Mouse (Mus musculus): ENCODE data around the gene Cd151. TPM values are rescaled to one million over a fixed set of nuclear protein-coding genes. Genes with fewer than 3 reads are reported as not detected.

Cd151 gene
- total RNA-seq, 2 experiments from 2014 or later: 184 to 198 TPM

DNA sequence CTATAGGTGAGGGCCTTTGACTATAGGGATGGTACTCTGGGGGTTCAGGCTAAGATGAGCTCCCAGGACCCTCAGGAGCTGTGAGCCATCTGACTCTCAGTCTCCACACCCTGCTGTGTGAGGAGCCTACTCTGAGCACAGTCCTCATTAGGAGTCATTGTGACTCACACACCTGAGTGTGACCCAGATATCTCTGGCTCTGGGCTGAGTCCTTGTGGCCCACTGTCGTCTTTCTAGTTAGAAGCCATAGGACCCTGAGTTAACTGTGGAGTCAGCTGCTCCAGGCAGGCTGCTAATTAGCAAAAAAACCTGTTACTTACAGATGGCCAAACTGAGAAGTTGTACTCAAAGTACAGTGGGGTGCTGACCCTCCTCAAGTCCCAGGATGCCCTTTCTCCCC is 26.5 kb downstream of the Cd151 start:
- no peak for DNase-seq

DNA sequence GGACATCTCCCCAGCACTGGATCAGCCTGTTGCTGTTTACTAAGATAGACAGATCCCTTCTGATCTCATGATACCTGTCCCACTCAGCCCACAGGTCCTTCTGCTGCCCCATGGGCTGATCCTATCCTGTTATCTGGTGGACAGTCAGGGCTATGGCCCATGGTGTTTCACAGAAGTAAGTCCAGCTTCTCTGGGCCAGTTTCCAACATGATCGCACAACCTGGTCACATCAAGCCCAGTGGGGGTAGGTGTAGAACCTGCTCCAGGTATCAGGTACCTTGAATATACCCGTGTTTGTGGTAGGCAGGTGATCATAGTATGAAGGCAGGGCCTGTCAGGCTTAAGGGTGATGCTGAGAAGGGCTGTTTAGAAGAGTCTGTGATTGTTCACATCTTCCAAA is 28.2 kb downstream of the Cd151 start:
- no peak for DNase-seq

DNA sequence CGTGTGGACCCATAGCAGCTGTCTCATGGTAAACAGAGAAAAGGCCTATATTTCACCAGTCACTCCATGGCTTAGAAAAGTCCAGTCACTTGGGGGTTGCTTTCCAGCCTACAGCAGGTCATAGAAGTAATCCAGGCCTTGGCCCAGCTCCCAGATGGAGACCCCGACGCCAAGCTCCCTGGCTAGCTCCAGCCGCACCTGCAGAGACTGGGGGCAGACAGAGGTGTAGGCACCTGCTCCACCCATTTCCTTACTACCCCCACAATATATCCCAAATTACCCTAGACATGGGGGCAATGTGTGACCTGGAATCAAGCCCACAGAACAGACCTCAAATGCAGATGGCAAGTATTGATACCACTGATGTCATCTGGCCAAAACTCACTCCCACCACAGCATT is 28.7 kb downstream of the Cd151 start:
- no peak for DNase-seq

DNA sequence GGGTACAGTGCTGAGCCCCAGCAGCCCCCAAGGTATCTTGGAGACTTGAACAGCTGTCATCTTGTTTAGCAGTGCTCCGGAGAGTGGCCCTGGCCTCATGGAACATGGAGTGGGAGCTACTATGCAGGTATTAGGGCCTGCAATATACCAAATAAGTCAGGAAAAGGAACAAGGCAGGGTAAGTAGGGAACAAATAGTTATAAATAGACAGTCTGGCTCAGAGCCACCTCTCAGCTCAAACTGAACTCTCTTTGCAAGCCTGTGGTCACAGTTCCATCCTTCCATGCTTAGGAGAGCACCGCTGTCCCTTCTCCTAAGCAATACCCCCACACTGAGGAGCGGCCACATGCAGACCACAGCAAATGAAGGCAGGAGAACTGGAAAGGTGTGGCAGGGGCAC is 30.4 kb downstream of the Cd151 start:
- no peak for DNase-seq

DNA sequence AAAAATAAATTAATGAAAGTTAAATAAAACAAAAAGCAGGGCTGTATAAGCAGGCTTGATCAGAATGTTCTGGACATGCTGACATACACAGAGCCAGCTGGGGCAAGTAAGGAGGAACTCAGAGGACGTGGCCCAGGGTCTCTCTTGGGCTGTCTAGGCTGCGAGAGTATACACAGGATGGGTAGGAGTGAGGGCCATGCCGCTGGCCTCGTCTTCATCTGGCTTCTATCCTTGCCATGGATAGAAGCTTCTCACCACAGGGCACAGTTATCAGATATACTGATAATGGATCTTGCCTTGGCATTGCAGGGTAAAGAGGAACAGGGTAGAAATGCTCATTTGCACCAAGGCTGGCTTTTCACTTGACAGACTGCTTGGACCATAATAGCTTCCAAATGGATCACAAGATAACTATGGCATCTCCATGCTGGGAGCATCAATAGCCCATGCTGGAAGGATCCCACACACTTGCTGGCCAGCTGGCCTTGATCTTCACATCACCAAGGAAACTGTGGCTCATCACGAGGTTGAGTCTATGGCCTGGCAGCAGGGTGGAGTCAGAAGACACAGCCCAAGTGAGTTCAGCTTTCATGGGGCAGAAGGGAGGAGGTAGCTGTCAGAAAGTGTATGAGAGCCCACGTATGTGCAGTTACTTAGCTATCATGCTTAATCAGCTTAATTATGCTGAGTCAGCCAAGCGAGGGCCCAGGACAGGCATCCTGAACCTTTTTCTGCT is 34.8 kb downstream of the Cd151 start:
- DNase-seq: peak; percentile 51

DNA sequence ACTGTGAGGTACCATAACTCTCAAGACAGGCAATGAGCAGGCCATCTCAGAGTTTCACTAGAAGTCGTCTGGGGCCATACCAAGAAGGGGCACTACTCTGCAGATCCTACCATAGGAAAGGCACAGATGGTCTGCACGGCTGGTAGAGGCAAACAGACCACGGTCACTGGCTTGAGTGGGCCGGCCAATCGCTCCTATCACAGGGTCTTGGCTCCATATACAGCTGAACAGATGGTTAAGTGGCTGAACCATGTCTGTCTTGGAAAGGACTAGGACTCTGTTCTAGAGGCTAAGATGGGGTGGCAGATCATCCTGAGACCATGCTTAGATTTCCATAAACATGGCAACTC is 35.3 kb downstream of the Cd151 start:
- no peak for DNase-seq

DNA sequence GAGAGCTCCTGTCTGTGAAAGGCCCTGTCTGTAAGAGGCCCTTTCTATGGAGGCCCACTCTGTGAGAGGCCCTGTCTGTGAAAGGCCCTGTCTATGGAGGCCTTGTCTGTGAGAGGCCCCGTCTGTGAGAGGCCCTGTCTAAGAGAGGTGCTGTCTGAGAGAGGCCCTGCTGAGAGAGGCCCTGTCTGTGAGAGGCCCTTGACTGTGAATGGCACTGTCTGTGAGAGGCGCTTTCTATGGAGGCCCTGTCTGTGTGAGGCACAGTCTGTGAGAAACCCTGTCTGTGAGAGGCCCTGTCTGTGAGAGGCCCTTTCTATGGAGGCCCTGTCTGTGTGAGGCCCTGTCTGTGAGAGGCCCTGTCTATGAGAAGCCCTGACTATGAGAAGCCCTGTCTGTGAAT is 39.1 kb downstream of the Cd151 start:
- DNase-seq: no peak

DNA sequence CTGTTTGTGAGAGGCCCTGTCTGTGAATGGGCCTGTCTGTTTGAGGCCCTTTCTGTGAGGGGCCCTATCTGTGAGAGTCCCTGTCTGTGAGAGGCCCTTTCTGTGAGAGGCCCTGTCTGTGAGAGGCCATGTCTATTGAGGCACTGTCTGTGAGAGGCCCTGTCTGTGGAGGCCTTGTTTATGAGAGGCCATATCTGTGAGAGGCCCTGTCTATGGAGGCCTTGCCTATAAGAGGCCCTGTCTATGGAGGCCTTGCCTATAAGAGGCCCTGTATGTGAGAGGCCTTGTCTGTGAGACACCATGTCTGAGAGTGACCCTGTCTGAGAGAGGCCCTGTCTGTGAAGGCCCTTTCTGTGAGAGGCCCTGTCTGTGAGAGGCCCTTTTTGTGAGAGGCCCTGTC is 41.0 kb downstream of the Cd151 start:
- no peak for DNase-seq

DNA sequence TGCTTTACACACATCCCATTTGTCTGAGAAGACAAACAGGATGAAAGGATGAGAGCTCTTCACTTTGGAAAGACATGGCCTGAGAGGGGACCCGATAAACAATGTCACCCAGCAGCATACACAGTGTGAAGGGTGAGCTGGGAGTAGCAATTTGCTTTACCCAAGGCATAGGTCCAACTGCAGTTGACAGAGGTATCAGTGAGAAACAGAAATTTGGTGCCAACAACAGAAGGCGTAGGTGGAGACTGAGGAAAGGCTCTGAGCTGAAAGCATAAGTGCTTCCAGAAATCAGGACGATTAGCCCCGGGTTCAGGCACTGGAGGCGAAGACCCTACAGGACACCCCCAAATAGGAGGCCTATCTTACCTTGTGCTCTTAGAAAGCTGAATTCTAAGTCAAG is 43.0 kb downstream of the Cd151 start:
- DNase-seq: no peak

DNA sequence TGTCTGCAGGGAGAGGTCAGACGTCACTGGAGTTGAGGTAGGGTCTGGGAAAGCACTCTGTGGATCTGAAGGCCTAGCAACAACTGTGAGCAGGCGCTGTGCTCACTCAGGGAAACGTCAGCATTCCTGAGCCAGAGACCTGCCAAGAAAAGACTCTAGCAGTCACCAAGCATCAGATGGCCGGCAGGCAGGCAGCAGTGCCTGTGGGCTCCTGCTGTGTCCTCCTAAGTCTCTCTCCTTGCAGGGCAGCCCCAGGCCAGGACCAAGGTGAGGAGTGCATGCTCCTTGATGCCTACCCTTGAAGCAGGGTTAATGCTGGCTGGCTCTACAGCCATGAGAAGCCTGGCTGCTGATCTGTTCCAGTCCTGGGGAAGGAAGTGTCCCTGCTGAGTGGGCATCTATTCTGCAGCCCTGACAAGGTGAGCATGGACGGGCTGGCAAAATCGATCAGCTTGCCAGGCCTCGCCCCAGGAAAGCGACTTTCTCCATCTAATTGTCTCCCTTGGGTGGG is 43.5 kb downstream of the Cd151 start:
- no peak for DNase-seq

DNA sequence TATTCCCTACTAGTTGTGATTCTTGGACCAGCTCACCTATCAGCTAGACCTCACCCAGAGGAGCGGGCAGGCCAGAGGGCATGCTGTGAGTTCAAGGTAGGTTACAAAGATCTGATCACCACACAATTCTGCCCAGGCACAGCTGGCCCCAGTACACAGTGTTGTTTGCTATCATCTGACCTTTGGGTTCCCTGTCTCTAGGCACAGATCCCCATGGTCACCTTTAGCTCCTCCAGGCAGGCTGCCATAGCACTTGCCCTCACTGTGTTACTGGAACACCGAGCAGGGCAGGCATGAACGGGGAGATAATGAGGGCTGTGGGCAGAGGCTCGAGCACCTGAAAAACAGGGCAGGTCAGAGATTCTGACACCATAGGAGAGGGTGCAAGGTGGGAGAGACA is 50.4 kb downstream of the Cd151 start:
- DNase-seq: peak; percentile 71

DNA sequence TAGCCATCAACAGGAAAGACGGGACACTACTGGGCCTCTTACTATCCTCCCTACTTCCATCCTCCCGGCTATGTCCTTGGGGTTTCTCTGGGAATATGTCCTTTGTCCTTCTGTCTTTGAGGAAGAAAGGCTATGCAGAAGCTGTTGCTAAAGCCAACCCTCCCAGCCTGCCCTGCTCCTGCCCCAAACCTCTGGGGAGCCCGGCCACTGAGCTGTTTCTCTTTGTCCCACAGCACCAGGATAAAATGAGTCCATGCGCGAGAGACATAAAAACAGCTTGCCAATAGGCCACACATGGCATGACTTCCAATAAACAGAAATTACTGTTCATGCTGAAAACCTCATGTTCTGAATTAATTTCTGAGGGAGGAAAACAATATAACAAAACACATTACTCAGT is 51.1 kb downstream of the Cd151 start:
- DNase-seq: peak; percentile 63

DNA sequence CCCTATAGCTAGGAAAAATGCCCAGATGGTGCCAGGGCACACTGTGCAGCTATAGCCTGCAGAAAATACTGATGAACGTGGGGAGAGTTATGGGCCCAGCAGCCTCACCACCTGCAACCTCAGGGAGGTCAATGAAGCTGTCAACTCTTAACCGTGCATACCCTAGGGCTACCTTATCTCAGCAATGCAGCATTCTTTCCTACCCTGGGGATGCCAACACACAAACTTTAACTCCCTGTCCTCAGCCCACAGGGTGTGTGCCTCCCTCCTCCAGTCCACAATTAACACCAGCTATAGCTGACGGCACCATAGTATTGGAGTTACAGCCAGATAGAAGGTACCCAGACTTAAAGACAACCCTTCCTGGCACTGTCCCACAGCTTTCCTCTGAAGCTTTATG is 51.7 kb downstream of the Cd151 start:
- DNase-seq: no peak

DNA sequence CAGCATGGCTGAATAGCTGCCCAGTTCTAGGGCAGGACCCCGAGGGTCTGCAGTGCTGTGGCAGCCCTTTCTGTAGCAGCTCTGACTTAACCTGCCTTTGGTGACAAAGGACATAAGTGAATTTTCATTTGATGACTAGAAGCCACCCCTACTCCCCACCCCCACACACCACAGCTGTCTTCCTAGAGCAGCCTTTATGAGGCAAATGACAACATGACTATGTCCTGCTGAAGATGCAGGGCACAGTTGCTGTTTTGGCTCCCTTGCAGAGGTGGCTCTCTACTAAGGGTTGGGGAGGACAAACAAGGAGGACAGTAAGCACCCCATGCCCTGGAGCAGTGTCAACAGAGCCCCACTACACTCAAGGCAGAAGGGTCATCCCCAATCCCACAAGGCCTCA is 52.6 kb downstream of the Cd151 start:
- no peak for DNase-seq

Other genes with a start within 250 kb of the Cd151 start
- 10 to 100 TPM; 69.9 to 75.3 TPM for gene Phrf1, start 238.6 kb upstream of the Cd151 start, total RNA-seq (2021)
- 1 to 10 TPM; 3.7 to 4.8 TPM for gene Irf7, start 200.9 kb upstream of the Cd151 start, total RNA-seq (2021)
- 1 to 10 TPM; 5.6 to 6.9 TPM for gene Cdhr5, start 190.6 kb upstream of the Cd151 start, total RNA-seq (2021)
- gene Sct, start 188.3 kb upstream of the Cd151 start, total RNA-seq (2021): 1 to 10 TPM; 2.8 to 3.2 TPM
- gene Drd4, start 175.4 kb upstream of the Cd151 start, total RNA-seq (2021): under 1 TPM in 1 of 2 experiments, not detected in 1; 0.36 TPM
- gene Deaf1, start 139.7 kb upstream of the Cd151 start, total RNA-seq (2021): 10 to 100 TPM; 39.9 to 59.2 TPM
- 10 to 100 TPM; 22.1 to 31.6 TPM for gene Tmem80, start 139.7 kb upstream of the Cd151 start, total RNA-seq (2021)
- 1 to 10 TPM; 4.6 to 7.1 TPM for gene Eps8l2, start 128.5 kb upstream of the Cd151 start, total RNA-seq (2021)
- 100 to 1,000 TPM; 466 to 479 TPM for gene Taldo1, start 75.2 kb upstream of the Cd151 start, total RNA-seq (2021)
- gene Gatd1, start 53.3 kb upstream of the Cd151 start, total RNA-seq (2021): 10 to 100 TPM; 26.2 to 39.2 TPM
- 1 to 10 TPM; 2.5 to 6.4 TPM for gene Cend1, start 37.9 kb upstream of the Cd151 start, total RNA-seq (2021)
- 10 to 100 TPM; 60.2 to 74.3 TPM for gene Slc25a22, start 29.5 kb upstream of the Cd151 start, total RNA-seq (2021)
- 1 to 10 TPM; 2.4 to 7.3 TPM for gene Pidd1, start 23.4 kb upstream of the Cd151 start, total RNA-seq (2021)
- 1,000 to 10,000 TPM; 1,282 to 1,421 TPM for gene Rplp2, start 20.0 kb upstream of the Cd151 start, total RNA-seq (2021)
- 1,000 to 10,000 TPM; 1,181 to 1,292 TPM for gene Pnpla2, start 12.2 kb upstream of the Cd151 start, total RNA-seq (2021)
- gene Cracr2b, start 6.3 kb upstream of the Cd151 start, total RNA-seq (2021): 10 to 100 TPM; 16.8 to 19.6 TPM
- gene Polr2l, start 7.7 kb downstream of the Cd151 start, total RNA-seq (2021): 10 to 100 TPM; 58.3 to 59.7 TPM
- gene Tspan4, start 7.8 kb downstream of the Cd151 start, total RNA-seq (2021): 10 to 100 TPM; 53.8 to 57.1 TPM
- 10 to 100 TPM; 45.6 to 54.2 TPM for gene Chid1, start 72.5 kb downstream of the Cd151 start, total RNA-seq (2021)
- 10 to 100 TPM; 68.5 to 70.2 TPM for gene Ap2a2, start 94.8 kb downstream of the Cd151 start, total RNA-seq (2021)
- gene Muc6, start 187.9 kb downstream of the Cd151 start, total RNA-seq (2021): under 1 TPM in 1 of 2 experiments, not detected in 1; 0.06 TPM
- gene Muc2, start 222.9 kb downstream of the Cd151 start, total RNA-seq (2021): 1 to 10 TPM; 1.8 to 1.9 TPM